Mouse (Mus musculus): Measurements from ENCODE around the gene Gm9733. TPM values are rescaled to one million over a fixed set of nuclear protein-coding genes. Genes with fewer than 3 reads are reported as not detected.

Gene Gm9733
- polyA plus RNA-seq, 1 experiment from 2014 or later = not detected

Other genes starting within 250 kb of the Gm9733 start
- not detected in 2 replicates for gene Sirpb1a, start 94.2 kb upstream of the Gm9733 start, polyA plus RNA-seq (2015; fragmentation: Nextera tagmentation; extraction: Ambion mirVana)
- gene Sirpb1b, start 242.8 kb upstream of the Gm9733 start, polyA plus RNA-seq (2015; fragmentation: Nextera tagmentation; extraction: Ambion mirVana) = not detected in 2 replicates